Mouse (Mus musculus): Measurements from ENCODE around the gene Gpbp1.
A peak's percentile ranks its signal among the peaks of the same experiment; 100 is the strongest.

Gene Gpbp1

DNA sequence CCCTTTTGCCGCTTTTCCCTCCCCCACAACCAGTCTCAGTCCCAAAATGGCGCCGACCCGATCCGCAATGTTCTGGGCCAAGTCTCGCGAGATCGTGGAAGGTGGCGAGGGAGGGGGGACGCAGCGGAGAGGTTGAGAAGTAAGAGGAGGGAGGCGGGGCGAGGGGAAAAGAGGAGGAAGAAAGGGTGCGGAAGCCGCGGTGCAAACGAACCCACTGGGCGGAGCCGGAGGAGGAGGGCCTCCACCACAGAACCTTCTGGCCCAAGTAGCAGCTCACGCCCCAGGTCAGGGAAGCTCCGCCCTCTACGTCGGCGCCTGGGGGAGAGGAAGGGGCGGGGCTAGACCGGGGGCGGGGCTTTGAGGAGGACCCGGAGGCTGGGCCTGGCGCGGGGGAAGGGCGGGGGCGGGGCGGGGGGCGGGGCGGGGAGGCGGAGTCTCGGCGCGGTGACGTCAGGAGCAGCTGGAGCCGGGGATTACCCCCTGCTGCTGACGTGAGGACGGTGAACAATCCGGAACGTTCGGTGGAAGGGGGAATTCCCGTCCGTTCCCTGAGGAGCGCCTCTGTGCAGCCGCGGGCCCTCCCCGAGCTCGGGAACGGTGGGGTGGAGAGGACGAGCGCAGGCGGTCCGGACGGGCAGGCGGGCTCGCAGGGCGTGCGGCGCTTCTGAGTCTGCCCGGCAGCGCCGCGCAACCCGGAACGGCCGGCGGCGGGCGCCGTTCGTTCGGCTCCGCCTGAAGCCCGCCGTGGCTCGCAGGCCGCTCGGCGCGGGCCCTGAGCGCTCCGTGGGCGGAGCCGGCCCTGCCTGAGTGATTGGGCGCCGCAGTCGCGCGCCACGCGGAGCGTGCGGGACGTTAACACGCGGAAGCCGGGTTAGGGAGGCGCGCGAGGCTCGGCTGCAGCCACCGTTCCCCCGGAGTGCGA is at the start of gene Gpbp1:
Gene Gpbp1 (minus strand): TSS at position 310 of the 922 bp plus-strand sequence.
- peak; percentile 100 for DNase-seq

DNA sequence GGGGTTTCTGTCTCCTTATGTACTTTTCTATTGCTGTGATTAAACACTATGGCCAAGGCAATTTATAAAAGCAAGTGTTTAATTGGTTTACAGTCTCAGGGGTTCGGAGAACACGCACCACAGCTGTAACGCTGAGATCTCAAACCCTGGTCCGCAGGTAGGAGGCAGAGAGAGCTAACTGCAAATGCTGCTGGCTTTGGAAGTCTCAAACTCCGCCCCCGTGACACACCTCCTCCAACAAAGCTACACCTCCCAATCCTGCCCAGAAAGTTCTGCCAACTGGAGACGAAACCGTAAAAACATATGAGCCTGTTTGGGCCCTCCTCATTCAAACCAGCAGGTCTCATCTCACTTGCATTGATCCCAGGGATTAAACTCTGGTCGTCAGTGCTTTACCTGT is 47.8 kb upstream of the Gpbp1 start:
- DNase-seq: no peak

DNA sequence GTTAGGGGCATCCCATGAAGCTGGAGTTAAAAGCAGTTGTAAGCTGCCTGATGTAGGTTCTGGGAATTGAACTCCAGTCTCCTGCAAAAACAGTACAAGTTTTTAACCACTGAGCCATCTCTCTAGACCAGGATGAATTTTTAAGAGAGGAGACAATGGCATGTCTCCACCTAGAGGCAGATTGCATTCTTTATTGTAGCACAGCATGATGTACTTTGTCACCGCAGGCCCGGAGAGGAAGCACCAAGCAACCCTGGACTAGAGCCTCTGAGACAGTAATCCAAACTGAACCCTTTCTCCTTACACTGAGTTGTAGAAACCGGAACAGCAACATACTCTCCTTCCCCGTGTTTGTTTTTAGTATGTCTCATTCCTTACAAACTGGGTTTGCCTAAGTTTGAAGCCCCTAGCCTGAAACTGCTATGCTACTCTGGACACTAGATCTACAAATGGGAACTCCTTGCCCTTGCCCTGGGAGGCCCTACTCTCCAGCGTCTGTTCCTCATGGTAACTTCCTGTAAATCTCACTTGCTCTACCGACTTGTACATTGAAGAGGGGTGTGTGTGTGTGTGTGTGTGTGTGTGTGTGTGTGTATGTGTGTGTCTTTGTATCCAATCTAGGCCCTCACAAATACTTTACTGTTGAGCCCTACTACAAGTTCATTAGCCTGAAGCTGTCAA is 46.4 kb upstream of the Gpbp1 start:
- DNase-seq: no peak

- no peak for DNase-seq
Observed at GRCm38 (mm10) chr13:111534131-111534530, 44.2 kb upstream of the Gpbp1 start.

DNA sequence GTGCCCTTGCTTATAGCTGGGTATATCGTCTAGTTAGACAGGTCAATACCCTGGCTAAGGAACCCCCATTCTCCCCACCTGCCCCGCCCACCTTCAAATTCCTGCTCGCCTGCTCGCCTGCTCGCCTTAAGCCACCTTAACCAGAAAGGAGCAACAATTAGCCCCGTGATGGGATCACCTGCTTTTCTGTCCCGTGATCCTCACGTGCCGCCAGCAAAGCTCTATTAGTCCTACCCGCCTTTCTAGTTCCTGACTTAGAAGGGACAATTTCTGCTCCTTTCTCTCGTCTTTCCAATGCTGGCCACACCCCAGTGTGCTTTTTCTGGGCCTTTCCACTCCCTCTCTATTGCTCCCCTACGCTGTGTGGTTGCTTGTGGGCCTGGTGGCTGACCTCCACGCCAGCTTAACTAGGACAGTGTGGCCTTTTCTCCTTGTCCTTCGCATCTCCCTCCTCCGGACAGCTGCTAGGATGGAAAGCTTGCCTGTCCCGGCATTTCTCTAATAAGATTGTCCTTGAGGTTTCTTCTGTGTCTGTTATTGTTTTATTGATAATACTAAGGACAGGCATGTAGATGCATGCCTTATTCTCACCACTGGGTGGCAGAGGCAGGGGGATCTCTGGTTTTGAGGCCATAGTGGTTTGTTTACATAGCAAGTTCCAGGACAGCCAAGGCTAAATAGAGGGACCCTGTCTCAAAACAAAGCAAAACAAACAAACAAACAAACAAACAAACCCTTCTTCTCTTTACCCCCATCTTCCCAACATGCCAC is 42.5 kb upstream of the Gpbp1 start:
- no peak for DNase-seq

DNA sequence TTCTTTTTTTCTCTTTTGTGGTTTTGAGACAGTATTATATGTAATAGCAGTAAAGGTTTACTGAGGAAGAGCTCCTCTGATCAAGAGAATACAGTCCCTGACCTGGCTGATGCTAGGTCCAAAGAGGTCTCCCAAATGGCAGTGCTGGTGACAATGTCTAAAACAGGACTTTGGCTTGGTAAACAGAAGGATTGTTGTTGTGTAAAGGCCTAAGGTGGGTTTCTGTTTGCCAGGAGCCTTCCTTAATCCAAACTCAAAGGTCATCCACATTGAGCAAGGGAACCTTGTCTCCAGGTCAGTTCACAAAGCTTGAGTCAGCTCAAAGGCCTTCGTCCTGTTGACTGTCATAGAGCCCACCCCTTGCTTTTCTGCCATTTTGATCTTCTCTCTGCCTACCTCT is 41.8 kb upstream of the Gpbp1 start:
- DNase-seq: no peak

DNA sequence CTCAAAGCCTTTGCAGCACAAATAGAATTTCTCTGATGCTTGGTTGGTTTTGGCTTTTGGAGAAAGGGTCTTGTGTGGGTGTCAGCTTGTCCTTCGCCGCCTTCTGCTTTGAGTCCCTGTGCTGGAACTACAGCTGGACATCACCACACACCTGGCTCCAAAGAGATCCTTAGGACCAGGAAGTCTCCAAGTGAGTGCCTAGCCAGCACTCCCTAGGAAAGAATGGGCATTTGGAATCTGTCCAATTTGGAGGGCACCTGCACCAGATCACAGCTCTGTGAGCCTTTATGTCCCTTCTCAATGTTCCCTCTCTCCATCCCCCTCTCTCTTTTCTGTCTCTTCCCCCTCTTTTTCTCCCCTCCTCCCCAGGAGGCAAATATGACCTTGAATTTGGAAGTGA is 34.4 kb upstream of the Gpbp1 start:
- no peak for DNase-seq

DNA sequence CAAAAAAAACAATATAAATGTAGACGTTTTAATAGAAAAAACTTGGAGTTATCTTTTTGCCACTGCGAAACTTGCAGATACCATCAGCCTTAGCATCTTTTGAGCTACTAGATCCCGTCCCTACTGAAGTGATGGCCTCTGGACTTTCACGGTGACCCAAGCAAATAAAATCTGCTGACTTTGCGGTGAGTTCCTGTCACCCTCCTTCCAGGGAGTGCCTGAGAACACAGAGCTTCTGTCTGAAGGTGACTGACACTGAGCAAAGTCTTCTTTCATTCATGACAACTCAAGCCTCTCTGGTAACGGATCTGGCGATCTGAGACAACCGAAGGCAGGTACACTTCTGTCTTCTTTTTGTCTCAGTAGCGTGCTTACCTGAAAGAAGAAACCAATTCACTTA is 32.4 kb upstream of the Gpbp1 start:
- DNase-seq: no peak

DNA sequence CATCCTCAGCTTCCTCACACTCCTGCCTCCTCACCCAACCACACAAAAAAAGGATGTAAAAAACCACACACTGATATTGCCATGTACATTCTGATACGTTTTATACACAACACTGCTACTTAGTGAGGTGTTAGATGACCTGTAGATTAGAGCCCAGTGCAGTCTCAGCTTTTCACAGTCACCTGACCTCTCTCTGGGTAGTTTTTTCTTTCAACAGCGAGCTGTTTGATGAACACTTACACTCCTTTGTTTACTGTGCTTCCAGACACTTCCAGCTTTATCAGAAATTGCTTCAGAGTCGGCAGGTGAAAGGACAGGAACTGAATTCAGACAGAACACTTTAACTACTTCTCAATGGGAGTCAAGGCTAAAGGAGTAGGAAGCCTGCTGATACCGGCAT is 30.5 kb upstream of the Gpbp1 start:
- no peak for DNase-seq

GRCm38 (mm10) chr13:111518332-111518731 is 28.4 kb upstream of the Gpbp1 start:
- no peak for DNase-seq

GRCm38 (mm10) chr13:111516385-111517150 is 26.7 kb upstream of the Gpbp1 start:
- no peak for DNase-seq

- no peak for DNase-seq
Observed at GRCm38 (mm10) chr13:111509385-111509784, 19.5 kb upstream of the Gpbp1 start.

DNA sequence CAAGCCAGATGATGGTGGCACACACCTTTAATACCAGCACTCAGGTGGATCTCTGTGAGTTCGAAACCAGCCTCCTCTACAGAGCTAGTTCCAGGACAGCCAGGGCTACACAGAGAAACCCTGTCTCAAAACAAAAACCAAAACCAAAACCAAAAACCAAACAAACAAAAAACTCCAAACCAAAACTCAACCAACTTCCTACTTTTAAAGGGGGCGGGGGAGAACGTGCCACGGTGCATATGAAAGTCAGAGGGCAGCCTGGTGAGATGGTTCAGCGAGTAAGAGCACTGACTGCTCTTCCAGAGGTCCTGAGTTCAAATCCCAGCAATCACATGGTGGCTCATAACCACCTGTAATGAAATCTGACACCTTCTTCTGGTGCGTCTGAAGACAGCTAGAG is 18.7 kb upstream of the Gpbp1 start:
- DNase-seq: no peak

- DNase-seq: no peak
Observed at GRCm38 (mm10) chr13:111494330-111495029, 4.6 kb upstream of the Gpbp1 start.

GRCm38 (mm10) chr13:111491046-111491756 is 1.3 kb upstream of the Gpbp1 start:
- no peak for DNase-seq

- no peak for DNase-seq
Observed at GRCm38 (mm10) chr13:111489502-111489801, 459 bp downstream of the Gpbp1 start.

- peak; percentile 9 for DNase-seq
Observed at GRCm38 (mm10) chr13:111488651-111489501, 1.0 kb downstream of the Gpbp1 start.

- DNase-seq: no peak
Observed at GRCm38 (mm10) chr13:111477695-111478094, 12.2 kb downstream of the Gpbp1 start.

DNA sequence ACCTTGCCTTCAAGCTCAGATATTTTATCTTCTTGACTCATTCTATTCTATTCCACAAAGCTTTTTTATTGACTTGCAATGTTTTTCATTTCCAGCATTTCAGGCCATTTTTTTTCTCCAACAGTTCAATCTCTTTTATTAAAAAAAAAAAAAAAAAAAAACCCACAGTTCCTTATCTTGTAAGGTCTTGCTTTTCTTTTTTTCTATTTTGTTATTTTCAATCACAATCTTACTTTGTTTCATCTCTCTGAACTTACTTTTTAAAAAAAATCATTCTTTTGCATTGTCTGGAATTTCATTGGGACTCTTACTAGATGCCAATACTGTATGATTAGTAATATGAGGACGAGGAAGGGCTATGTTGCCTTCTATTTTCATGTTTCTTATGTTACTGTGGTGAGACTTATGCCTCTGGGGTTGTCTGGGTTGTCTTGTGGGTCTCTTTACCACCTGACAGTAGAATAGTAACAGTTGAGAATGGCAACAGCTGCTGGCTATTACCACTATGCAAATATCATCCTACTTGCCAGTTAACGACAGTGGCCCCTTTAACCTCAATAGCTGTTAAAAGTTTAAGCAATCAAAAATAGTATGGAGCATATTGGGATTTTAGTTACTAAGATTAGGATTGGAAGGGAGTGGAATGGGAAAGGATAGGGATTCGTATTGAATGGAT is 19.2 kb downstream of the Gpbp1 start:
- DNase-seq: no peak

- no peak for DNase-seq
Observed at GRCm38 (mm10) chr13:111467350-111467749, 22.6 kb downstream of the Gpbp1 start.

Data from layer of hippocampus, adult 9-11 months (tissue).